Mouse (Mus musculus): ENCODE measurements around the gene Crhr1.
A peak's percentile ranks its signal among the peaks of the same experiment; 100 is the strongest.

Crhr1 gene

DNA sequence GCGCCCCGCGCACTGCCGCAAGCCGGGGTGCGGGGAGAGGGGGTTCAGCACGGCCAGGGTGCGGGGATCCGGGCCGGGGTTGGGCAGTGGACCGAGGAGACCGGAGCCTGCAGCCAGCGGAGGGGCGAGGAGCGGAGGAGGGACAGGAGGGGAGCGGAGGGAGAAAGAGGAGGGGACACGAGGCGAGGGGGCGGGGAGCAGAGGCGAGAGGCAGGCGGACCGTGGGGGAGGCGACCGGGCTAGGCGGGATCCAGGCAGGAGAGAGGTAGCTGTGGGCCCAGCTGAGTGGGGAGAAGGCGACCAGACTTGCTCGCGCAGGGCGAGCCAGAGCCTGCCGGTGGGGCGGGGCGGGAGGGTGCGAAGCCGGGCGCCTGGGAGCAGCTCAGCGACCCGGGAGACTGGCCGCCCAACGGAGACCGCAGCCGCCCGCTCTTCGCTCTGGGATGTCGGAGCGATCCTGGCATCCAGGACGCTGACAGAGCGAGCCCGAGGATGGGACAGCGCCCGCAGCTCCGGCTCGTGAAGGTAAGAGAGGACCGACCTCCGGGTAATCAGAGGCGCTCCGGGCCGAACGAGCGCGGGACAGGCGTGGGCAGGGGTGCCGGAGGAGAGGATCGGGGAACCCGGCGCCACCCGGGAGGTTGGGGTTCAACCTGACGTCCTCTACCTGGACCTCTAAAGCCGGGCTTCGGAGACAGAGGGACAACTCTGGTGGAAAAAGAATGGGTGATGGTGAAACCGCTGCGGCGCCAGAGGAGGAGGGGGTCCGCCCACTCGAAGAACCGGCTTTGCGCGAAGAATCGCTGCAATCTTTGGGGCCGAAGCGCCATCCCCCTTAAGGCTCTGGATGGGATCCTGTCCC lies at the start of gene Crhr1:
Crhr1 (plus strand) TSS at position 276 of the 862 bp plus-strand sequence.
- DNase-seq: peak; percentile 90

DNA sequence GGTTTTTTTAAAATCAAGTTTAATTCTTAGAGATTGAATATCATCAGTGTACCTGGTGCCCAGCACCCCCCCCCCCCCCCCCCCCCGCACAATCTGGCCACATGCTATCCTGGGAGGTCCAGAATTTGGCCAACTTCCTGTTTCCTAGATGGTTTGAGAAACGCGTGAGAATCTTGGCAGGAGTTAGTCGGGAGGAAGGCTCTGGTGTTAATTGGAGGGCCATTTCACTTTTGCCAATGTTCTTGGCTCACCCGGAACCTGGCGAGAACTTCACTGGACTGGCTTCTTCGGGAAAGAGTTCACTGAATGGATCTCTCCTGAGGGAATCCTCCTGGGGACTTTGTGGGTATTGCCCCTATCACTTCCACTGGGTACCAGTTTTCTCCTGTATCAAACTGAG lies 49.4 kb upstream of the Crhr1 start:
- peak; percentile 22 for DNase-seq

DNA sequence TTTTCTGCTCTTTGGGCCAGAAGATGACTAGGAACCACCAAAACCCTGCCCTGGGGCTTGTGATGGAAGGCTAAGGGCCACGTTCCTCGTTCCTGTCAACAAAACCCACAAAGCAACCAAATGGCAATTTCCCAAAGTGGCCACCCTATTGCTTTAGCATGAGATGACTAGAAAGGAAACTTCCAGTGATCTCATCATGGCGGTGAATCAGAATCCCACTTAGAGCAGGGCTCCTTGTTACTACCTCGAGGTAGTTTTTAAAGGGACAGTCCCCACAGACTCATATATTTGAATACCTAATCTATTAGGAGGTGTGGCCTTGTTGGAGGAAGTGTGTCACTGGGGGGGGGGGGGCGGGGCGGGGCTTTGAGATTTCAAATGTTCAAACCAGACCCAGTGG lies 48.9 kb upstream of the Crhr1 start:
- no peak for DNase-seq

DNA sequence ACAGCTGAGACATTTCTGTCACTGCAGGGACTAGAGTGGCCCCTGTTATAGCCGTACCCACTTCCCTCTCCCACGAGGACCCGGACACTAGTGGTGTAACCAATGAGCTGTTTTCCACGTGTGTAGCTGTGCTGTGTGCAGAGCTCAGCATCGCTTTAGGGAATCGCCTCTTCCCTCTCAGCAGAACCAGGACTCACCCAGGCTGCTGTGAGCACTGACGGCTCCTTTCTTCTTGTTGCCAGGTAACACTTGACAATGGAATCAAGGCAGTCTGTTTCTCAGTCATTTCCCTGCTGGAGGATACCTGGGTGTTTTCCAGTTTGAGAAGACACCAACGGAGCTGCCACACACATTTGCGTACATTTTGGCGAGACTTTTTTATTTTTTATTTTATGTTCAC lies 44.1 kb upstream of the Crhr1 start:
- DNase-seq: no peak

DNA sequence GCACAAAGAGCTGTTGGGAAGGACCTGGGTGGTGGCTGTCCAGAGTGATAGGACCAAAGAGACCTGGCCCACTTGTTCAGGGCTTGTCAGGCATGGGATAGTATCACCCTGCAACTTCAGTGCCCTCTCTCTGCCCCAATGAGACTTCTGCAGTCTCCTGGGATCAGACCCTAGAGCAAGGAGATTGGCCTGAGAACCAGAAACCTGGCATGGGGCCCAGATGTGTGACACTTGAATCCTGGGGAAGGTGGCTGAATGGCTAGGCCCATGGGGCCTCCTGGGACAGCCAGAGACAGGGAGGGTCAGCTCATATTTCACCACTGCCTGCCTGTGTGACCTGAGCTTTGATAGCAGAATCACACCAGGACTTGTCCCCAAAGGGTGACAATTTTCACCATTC lies 41.9 kb upstream of the Crhr1 start:
- no peak for DNase-seq

DNA sequence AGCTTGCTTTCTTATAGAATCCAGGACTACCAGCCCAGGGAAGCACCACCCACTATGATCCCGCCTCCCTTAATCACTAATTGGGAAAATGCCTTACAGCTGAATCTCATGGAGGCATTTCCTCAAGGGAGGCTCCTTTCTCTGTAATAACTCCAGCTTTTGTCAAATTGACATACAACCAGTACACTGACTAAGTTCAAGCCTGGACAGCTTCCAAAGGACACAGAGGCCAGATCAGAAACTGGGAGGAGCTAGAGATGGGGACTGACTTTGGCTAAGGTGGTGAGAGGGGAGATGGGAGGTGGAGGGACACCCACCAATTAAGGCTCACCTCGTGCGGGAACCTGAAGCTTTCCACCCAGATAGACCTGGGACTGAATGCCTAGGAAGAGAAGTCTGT lies 37.5 kb upstream of the Crhr1 start:
- DNase-seq: no peak

DNA sequence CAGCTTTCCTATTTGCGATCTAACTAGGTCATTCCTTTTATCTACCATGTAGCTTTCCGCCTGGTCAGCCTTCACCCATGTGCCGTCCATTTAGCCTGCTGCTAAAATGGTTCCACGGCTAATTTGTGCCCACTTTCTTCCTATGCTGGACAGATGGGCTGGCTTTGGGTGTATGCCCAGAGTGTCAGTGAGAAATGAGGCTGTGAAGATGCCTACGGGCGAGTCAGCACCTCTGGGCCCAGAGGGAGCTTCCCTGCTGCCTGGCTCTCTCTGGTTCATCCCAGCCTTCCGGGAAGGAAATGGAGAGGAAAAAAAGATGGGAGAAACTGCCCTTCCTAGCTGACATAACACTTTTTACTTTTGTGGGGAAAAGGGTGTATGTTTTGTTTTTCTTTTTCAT lies 36.1 kb upstream of the Crhr1 start:
- no peak for DNase-seq

DNA sequence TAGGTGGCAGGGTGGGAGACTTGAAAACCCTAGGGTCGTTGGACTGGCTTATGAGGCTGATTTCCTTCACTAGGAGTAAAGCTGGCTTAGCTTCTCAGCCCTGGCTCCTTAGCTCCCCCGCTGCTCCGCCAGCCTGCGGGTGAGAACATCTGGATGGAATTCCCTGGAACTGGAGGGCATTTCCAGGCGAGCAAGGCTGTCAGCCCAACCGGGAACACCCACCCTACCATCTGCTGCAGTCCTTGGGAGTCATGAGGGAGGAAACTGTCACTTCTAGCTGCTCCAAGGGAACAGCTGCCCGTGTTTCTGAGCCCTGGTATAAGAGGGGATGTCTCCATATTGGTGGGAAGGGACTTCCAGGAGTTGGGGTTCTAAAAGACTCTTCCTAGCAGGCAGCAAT lies 33.1 kb upstream of the Crhr1 start:
- DNase-seq: no peak

DNA sequence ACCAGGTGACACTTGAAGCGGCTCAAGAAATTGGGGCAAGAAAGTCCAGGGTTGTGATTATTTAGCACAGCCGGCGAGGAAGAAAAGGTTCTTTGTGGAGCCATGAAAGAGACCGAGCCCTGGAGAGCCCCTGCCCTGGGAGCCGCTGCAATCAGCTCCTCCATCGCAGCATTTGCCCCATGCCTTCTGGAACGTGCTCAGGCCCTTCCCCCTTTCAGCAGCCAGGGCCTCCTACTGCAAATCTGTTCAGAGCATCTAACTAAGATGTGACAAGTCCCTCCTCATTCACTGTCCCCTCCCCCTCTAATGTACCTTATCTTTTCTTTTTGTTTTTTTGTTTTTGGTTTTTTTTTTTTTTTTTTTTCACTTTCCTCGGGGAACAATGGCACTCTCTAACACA lies 30.0 kb upstream of the Crhr1 start:
- no peak for DNase-seq

DNA sequence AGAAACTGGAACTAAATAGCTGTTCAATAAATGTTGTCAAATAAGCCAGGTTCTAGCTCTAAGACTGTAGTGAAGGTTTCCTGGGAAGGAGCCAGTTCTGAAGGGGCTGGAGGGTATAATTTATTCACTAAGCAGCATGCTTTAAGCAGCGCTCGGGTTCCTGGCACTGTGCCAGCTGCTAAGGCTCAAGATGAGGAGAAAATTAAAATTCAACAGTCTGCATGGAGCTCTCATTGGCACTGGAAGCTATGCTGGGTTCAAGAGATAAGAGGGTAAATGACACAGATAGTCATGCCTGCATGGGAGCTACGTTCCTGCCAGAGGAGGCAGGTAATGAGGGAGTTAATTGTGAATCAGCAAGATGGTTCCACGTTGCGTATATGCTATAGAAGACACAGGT lies 26.3 kb upstream of the Crhr1 start:
- DNase-seq: no peak

DNA sequence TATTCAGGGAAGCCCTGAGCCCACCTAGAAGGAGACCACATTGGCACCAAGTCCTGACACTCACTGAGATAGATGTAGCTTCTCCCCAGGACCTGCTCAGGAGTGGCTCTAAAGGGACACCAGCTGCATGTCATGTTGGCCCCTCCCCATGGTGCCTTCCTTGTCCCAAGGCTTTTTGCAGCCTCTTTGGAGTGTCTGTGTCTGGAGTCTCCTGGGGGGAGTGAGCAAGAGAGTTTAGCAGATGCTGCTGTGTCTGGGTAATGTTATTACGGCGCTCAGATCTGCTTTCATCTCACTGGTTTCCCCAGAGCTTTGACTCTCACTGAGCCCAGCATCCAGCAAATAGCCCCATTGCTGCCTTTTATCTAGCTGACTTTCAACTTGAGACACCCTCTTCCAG lies 25.7 kb upstream of the Crhr1 start:
- DNase-seq: no peak

DNA sequence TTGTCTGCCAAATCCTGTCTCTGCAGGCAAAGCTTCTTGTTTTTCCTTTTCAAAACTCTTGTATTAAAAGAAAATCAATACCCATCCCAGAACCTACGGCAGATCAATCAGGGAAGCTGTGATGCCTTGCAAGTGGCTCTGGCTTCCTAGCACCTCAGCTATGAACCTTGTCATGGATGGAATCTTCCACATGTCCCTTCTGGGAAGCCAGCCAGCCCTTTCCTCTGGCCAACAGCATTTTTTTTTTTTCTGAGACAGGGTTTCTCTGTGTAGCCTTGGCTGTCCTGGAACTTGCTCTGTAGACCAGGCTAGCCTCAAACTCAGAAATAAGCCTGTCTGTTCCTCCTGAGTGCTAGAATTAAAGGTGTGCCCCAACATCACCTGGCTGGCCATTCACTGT lies 22.3 kb upstream of the Crhr1 start:
- peak; percentile 48 for DNase-seq

DNA sequence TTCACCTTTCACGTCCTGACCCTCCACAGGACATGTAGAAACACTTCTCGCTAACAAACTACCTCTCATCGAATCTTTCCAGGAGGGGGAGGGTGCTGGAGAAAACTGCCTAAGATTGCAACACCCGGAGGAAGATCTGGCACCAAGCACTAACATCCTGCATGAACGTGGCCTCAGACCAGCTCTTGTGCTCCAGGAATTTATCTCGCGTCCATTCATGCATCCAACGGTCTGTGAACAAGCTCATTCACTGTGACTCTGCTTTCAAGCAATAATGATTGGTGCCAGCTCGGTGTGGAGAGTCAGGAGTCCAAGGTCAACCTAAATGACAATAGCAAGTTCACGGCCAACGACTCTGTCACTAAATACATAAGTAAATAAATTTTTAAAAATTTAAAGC lies 20.8 kb upstream of the Crhr1 start:
- no peak for DNase-seq

DNA sequence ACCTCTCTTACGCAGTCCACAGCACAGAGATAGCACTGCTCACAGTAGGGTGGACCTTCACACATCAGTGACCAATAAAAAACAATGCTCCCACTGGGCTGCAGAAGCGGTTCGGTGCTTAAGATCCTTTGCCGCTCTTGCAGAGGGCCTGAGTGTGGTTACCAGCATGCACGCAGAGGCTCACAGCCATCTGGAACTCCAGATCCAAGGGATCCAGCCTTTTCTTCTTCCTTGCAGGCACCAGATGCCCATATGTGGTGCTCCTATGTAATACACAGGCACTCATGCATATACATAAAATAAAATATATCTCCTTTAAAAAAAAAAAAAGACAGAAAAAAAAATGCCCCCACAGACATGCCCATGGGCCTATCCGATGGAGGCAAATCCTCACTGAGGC lies 19.0 kb upstream of the Crhr1 start:
- no peak for DNase-seq

DNA sequence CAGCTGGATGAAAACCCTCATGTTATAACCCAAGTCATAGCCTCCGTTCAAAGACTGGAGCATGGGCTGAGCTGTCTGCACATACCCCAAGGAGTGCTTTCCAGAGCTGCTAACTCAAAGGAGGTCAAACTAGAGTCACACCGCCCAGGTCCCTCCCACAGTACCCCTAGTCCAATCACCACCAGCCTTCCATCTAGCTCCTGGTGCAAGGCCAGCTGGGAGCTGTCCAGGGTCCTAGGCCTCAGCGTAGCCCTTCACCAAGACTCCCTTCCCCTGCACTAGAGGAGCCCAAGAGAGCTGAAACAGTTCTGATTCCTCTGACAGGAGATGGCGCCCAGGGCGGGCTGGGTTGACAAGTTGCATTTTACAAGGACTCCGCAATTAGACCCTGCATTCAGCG lies 18.0 kb upstream of the Crhr1 start:
- DNase-seq: no peak

DNA sequence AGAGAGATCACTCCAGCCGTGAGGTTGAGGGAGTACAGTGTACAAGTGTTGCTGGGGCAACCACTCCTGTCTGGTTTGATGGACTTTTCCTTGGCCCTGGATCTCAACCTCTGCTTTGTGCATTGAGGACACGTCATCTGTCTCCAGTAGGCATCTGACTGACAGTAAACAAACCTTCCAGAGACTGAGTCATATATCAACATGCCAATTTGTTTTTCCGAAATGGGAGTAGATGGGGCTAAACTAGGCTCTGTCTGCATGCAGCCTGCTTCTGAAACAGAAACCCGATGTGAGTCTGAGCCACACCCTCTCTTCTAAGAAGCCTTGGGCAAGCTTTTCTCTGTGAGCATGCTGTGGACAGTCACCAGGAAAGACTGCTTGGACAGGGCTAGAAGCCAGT lies 14.3 kb upstream of the Crhr1 start:
- no peak for DNase-seq

DNA sequence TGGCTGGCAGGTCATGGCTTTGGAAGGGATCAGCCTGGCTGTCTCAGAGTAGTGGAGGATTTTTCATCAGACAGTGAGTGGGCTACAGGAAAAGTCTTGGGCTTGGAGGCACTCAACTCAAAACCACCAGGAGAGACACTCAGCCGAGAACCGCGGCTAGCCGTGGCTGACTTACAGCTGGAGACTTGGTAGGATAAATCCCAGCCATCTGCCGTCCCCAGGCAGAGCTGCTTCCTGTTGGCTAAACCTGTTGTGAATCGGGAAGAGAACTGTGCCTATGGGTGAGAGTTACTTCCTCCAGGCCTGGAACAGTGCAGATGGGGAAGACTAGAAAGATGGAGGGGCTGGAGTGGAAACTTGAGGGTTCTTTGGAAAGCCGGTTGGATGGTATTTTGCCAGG lies 9.7 kb upstream of the Crhr1 start:
- DNase-seq: peak; percentile 31

DNA sequence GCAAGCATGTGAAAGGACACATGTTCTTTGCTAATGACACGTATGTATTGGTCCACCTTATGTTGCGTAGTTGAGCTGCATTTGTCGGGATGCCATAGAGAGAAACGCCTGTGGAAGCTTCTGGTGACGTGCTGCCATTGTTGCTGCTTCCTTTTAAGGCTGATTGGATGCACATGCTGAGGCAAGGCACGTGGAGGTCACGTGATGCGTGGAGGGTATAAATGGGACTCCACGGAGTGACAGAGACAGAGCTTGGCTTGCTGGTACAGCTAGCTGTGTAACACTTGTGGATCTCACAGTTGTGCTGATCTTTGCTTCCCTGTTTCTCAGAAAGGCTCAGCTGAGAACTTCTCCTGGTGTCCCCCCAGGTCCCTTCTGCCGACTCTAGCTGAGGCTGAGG lies 9.2 kb upstream of the Crhr1 start:
- DNase-seq: peak; percentile 31

DNA sequence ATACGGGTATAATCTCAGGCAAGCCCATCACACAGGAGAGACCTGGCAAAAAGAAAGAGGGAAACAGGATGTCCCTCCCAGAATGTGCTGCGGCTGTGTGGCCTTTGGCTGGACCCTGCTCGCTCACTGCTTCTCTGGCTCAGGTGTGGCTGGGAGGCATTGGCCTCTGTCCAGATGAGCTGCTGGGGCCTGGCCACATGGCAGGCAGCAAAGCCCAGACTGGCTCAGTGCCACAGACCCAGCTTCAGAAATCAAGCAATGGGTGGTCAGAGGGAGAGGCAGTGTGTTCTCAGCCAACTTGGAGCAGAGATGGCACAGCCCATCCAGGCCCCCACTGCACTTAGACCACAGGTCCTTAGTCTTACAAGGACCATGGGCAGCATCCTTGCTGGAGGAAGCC lies 8.1 kb upstream of the Crhr1 start:
- DNase-seq: peak; percentile 91

DNA sequence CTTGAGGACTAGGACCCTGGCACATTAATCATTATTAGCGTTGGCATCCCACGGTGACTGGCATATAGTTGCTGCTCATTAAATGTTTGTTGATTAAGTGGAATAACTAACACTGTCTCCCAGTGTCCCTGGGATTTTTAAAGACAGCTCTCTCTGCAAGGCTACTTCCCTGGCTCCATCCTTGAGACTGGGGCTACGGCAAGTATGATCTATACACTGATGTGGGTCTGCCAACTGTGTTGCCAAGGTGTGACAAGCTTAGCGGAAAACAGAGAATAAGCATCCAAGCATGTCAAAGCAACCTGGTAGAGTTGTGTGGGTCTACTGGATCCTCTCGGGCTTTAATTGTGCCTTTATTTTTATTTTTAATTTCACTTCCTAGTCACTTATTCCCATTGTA lies 3.2 kb upstream of the Crhr1 start:
- DNase-seq: peak; percentile 30

DNA sequence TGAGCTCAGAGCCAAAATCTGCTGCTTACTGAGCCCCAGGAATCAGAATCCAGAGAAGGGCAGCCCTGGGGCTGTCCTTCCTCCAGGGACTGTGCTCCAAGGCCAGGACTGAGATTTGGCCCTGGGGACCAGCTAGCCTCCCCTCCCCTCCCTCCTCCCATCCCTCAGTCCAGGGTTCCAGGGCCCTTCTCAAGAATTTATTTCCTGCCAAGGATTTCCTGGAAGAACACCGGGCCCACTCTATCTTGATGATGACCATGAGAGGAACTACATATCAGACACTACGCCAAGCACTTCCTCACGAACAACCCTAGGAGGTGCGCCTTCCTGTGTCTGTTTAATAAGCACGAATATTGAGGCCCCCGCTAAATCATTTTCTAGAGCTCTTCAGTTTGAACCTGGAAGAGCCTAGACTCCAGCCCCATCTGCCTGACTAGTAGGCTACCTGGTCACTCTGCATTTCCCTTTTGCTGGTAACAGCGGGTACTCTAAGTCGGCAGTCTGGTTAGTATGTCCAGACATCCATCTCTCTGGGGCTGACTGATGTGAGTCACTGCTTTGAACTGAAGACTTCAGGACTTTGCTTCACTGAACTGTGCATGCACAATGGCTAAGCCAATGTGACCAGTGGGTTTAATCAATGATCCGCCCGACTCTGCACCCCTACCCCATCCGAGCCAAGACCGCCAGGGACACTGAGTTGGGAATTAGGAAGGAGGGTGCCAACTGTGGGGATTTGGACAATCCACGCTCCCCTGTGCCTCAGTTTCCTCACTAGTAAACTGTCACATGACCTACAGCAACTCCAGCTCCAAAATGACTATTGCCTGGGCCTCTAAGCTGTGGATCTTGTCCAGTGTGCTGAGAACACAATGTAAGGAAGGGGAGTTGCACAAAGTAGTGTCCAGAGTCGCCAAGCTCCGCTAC lies 1.7 kb upstream of the Crhr1 start:
- DNase-seq: peak; percentile 66

DNA sequence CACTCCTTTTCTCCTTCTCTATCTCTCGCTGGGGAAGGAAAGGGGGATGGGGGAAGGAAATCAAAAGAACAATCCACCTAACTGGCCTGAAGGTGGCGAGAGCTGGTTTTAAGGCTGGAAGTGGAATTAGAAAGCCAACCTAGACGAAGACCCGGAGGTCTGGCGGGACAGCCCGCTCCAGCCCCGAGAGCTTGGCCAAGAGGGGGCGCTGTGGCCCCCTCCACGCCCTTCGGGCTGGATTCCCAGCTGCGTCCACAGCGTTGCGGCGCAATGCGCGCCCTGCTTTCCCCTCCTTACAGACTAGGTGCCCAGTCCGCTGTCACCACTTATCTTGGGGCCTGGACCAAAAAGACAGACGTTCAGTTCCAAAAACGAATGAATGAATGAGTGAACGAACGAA lies 899 bp upstream of the Crhr1 start:
- DNase-seq: peak; percentile 93

DNA sequence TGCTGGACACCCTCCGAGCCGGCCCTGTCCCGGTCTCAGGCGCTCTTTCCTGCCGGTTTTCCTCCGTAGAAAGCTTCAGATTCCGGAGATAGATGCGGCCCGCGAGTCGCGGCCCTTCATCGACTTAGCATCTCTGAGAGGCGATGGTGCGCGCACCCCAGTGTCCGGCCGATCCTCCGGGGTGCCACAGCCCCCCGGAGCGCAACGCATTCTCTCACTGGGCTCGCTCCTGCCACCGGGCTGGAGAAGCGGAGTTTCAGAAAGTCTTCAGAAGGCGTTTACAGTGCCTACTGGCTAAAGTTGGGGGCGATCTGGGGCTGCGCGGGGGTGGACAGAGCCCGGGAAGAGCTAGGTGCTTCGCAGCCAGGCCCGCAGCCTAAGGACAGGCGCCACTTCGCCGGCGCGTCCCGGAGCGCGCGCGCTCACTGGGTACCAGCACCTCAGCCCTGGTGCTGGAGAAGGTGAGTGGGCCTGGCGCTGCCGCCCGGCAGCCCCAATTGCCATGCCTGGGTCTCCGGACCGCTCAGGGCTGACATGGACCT lies 858 bp downstream of the Crhr1 start:
- DNase-seq: peak; percentile 59

DNA sequence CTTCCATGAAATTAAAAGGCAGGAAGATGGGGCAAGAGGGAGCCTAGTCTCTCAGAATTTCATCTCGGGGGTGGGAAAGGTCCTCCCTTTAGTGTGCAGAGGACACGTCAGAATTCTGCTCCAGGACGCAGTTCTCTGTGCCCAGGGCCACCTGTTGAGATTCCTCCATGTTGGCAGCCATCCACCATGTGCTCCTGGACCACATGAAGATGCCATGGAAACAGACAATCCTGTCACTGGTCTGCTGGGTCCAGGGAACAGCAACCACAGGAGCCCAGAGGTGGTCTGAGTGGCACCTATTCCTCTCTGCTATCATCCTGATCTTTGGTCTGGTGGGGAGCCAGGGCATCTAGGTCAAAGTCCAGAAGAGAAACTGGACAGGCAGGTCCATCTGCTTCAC lies 6.3 kb downstream of the Crhr1 start:
- DNase-seq: peak; percentile 72
